Mouse (Mus musculus): ENCODE measurements around the gene Cpm. TPM values are rescaled to one million over a fixed set of nuclear protein-coding genes. Genes with fewer than 3 reads are reported as not detected.

Cpm gene
- polyA plus RNA-seq, 1 experiment from 2014 or later: 2.7 TPM

- ATAC-seq: no peak
- no peaks in the 10 kb centered on the region for H3K36me3 ChIP-seq (ENCODE audit: control insufficient read depth, insufficient read depth, low read length)
- H3K4me2 ChIP-seq (ENCODE audit: low read length): no peak overlapping the region
- peaks cover 2% of the 10 kb centered on the region; the same call in 1 of the 2 replicates for H3K4me1 ChIP-seq (ENCODE audit: control insufficient read depth, insufficient read depth, low read depth, low read length)
- no peak overlapping the region for H3K27ac ChIP-seq (ENCODE audit: low read depth, low read length)
- H3K9me3 ChIP-seq (ENCODE audit: control insufficient read depth, low read length): no peaks in the 10 kb centered on the region
- no peak overlapping the region for H3K4me3 ChIP-seq (ENCODE audit: low read length)
- H3K27me3 ChIP-seq (replicated peaks; ENCODE audit: control insufficient read depth, insufficient read depth, low read length): no peaks in the 10 kb centered on the region
- WGBS: 89% methylated on average over 5 of the region's 5 CpGs
- H3K9ac ChIP-seq (ENCODE audit: low read depth, low read length): no peak overlapping the region
These were observed 49.9 kb downstream of the Cpm start for GRCm38 (mm10) chr10:117679029-117679686.

- no peak overlapping the region for H3K27ac ChIP-seq (ENCODE audit: low read depth, low read length)
- ATAC-seq: no peak
- H3K9ac ChIP-seq (ENCODE audit: low read depth, low read length): no peak overlapping the region
- 94% methylated on average over 14 of the region's 14 CpGs for WGBS
- no peaks in the 10 kb centered on the region for H3K36me3 ChIP-seq (ENCODE audit: control insufficient read depth, insufficient read depth, low read length)
- H3K4me1 ChIP-seq (ENCODE audit: control insufficient read depth, insufficient read depth, low read depth, low read length): peaks cover 2% of the 10 kb centered on the region; the same call in 1 of the 2 replicates
- H3K4me2 ChIP-seq (ENCODE audit: low read length): no peak overlapping the region
- H3K27me3 ChIP-seq (replicated peaks; ENCODE audit: control insufficient read depth, insufficient read depth, low read length): no peaks in the 10 kb centered on the region
- H3K4me3 ChIP-seq (ENCODE audit: low read length): no peak overlapping the region
- H3K9me3 ChIP-seq (ENCODE audit: control insufficient read depth, low read length): no peaks in the 10 kb centered on the region
These were observed 50.7 kb downstream of the Cpm start for GRCm38 (mm10) chr10:117679963-117680473.

- WGBS: 86% methylated on average over 12 of the region's 12 CpGs
- Histone ChIP-seq H3K9me3 (ENCODE audit: control insufficient read depth, low read length) (no peaks in the 10 kb centered on the region), H3K36me3 (ENCODE audit: control insufficient read depth, insufficient read depth, low read length) (no peaks in the 10 kb centered on the region), H3K9ac (ENCODE audit: low read depth, low read length) (no peak overlapping the region), H3K4me3 (ENCODE audit: low read length) (no peak overlapping the region), H3K4me1 (ENCODE audit: control insufficient read depth, insufficient read depth, low read depth, low read length) (peaks cover 2% of the 10 kb centered on the region; the same call in 1 of the 2 replicates), H3K27me3 (replicated peaks; ENCODE audit: control insufficient read depth, insufficient read depth, low read length) (no peaks in the 10 kb centered on the region), H3K27ac (ENCODE audit: low read depth, low read length) (no peak overlapping the region), H3K4me2 (ENCODE audit: low read length) (no peak overlapping the region)
- ATAC-seq: no peak
These were observed 51.7 kb downstream of the Cpm start for GRCm38 (mm10) chr10:117680868-117681513.

- no peak for ATAC-seq
- Histone ChIP-seq H3K9ac (ENCODE audit: low read depth, low read length) (no peak overlapping the region), H3K36me3 (ENCODE audit: control insufficient read depth, insufficient read depth, low read length) (no peaks in the 10 kb centered on the region), H3K27me3 (replicated peaks; ENCODE audit: control insufficient read depth, insufficient read depth, low read length) (no peaks in the 10 kb centered on the region), H3K9me3 (ENCODE audit: control insufficient read depth, low read length) (no peaks in the 10 kb centered on the region), H3K4me3 (ENCODE audit: low read length) (no peak overlapping the region), H3K27ac (ENCODE audit: low read depth, low read length) (no peak overlapping the region), H3K4me2 (ENCODE audit: low read length) (no peak overlapping the region), H3K4me1 (ENCODE audit: control insufficient read depth, insufficient read depth, low read depth, low read length) (no peaks in the 10 kb centered on the region)
- WGBS: 82% methylated on average over 3 of the region's 3 CpGs
These were observed 52.2 kb downstream of the Cpm start for GRCm38 (mm10) chr10:117681543-117681942.

GRCm38 (mm10) chr10:117681999-117682857, 52.9 kb downstream of the Cpm start:
- Histone ChIP-seq H3K36me3 (ENCODE audit: control insufficient read depth, insufficient read depth, low read length) (no peaks in the 10 kb centered on the region), H3K27ac (ENCODE audit: low read depth, low read length) (no peak overlapping the region)
- ATAC-seq: no peak

GRCm38 (mm10) chr10:117682858-117683733, 53.8 kb downstream of the Cpm start:
- H3K36me3 ChIP-seq (ENCODE audit: control insufficient read depth, insufficient read depth, low read length): no peaks in the 10 kb centered on the region
- no peaks in the 10 kb centered on the region for H3K4me1 ChIP-seq (ENCODE audit: control insufficient read depth, insufficient read depth, low read depth, low read length)
- H3K27me3 ChIP-seq (replicated peaks; ENCODE audit: control insufficient read depth, insufficient read depth, low read length): no peaks in the 10 kb centered on the region
- no peak overlapping the region for H3K27ac ChIP-seq (ENCODE audit: low read depth, low read length)
- no peak overlapping the region for H3K4me3 ChIP-seq (ENCODE audit: low read length)
- H3K4me2 ChIP-seq (ENCODE audit: low read length): no peak overlapping the region
- no peaks in the 10 kb centered on the region for H3K9me3 ChIP-seq (ENCODE audit: control insufficient read depth, low read length)
- WGBS: 85% methylated on average over 30 of the region's 30 CpGs
- no peak for ATAC-seq
- no peak overlapping the region for H3K9ac ChIP-seq (ENCODE audit: low read depth, low read length)

More at GRCm38 (mm10) chr10:117681999-117682857, 52.9 kb downstream of the Cpm start:
- Histone ChIP-seq H3K9me3 (ENCODE audit: control insufficient read depth, low read length) (no peaks in the 10 kb centered on the region), H3K9ac (ENCODE audit: low read depth, low read length) (no peak overlapping the region), H3K4me3 (ENCODE audit: low read length) (no peak overlapping the region), H3K4me2 (ENCODE audit: low read length) (no peak overlapping the region), H3K27me3 (replicated peaks; ENCODE audit: control insufficient read depth, insufficient read depth, low read length) (no peaks in the 10 kb centered on the region), H3K4me1 (ENCODE audit: control insufficient read depth, insufficient read depth, low read depth, low read length) (no peaks in the 10 kb centered on the region)
- 65% methylated on average over 14 of the region's 14 CpGs for WGBS

- Histone ChIP-seq H3K9ac (ENCODE audit: low read depth, low read length) (no peak overlapping the region), H3K27me3 (replicated peaks; ENCODE audit: control insufficient read depth, insufficient read depth, low read length) (no peaks in the 10 kb centered on the region), H3K36me3 (ENCODE audit: control insufficient read depth, insufficient read depth, low read length) (no peaks in the 10 kb centered on the region), H3K4me3 (ENCODE audit: low read length) (no peak overlapping the region), H3K27ac (ENCODE audit: low read depth, low read length) (no peak overlapping the region), H3K9me3 (ENCODE audit: control insufficient read depth, low read length) (no peaks in the 10 kb centered on the region), H3K4me1 (ENCODE audit: control insufficient read depth, insufficient read depth, low read depth, low read length) (no peaks in the 10 kb centered on the region), H3K4me2 (ENCODE audit: low read length) (no peak overlapping the region)
- 92% methylated on average over 9 of the region's 9 CpGs for WGBS
- no peak for ATAC-seq
These were observed 54.4 kb downstream of the Cpm start for GRCm38 (mm10) chr10:117683734-117684037.

GRCm38 (mm10) chr10:117684298-117685170, 55.2 kb downstream of the Cpm start:
- Histone ChIP-seq H3K4me2 (ENCODE audit: low read length) (no peak overlapping the region), H3K27me3 (replicated peaks; ENCODE audit: control insufficient read depth, insufficient read depth, low read length) (no peaks in the 10 kb centered on the region), H3K27ac (ENCODE audit: low read depth, low read length) (no peak overlapping the region), H3K4me1 (ENCODE audit: control insufficient read depth, insufficient read depth, low read depth, low read length) (no peaks in the 10 kb centered on the region), H3K9me3 (ENCODE audit: control insufficient read depth, low read length) (no peaks in the 10 kb centered on the region), H3K36me3 (ENCODE audit: control insufficient read depth, insufficient read depth, low read length) (peaks cover 2% of the 10 kb centered on the region; the same call in 1 of the 2 replicates), H3K4me3 (ENCODE audit: low read length) (no peak overlapping the region), H3K9ac (ENCODE audit: low read depth, low read length) (no peak overlapping the region)
- WGBS: 91% methylated on average over 19 of the region's 19 CpGs
- ATAC-seq: no peak
